Mouse (Mus musculus) layer of hippocampus, postnatal 10 days (tissue): ENCODE data around the gene 2610301B20Rik. TPM values are rescaled to one million over a fixed set of nuclear protein-coding genes. Genes with fewer than 3 reads are reported as not detected.

Experiments used
- microRNA-seq, 2 experiments: library from miRNA; unstranded; fragments of <30 nt; microRNA quantifications; one replicate each; pipeline ENCODE4 v1.2.0; 2021
- total RNA-seq, 2 experiments: library from RNA; stranded (reverse); gene quantifications; 2 replicates each; pipeline ENCODE4 v1.2.3; 2021

2610301B20Rik gene
- total RNA-seq, 2 experiments from 2014 or later: 26.2 to 27.5 TPM

Small RNA genes lying within 50 kb of the gene (microRNA-seq; reads per million reads assigned to microRNA genes)
- 0 reads per million in 2 experiments for gene Mir3471-1
- 10.5 to 15.3 reads per million in 2 experiments for gene n-TSaga9
